Mouse (Mus musculus) ES-Bruce4 (cell line): ENCODE measurements around the gene Usp7.
A peak's percentile ranks its signal among the peaks of the same experiment; 100 is the strongest.

Experiments
- CTCF ChIP-seq: IDR thresholded peaks from one replicate; pipeline ENCODE4 v1.8.1; 2011; ENCODE audit warnings: low read depth, low read length
- POLR2A ChIP-seq: IDR thresholded peaks from one replicate; pipeline ENCODE4 v1.8.1; 2011; ENCODE audit warnings: low read length; ENCODE audit not compliant: insufficient read depth

DNA sequence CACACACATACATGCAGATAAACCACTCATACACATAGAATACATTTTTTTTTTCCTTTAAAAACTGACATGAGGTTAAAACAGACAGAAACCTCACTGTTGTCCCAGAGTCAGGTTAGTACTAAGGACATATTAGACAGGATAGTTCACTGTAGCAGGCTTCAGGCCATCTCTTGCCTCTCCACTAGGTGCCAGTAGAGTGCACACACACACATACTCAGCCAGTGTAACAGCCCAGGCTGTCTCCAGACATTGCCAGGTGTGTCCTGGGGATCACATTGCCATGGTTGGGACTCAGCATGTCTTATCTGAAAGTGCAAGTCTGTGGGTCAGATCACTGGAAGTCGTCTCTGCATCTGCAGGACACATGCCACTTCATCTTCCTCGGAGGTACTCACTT lies 148.3 kb downstream of the Usp7 start:
- peak; percentile 80 for TF ChIP-seq CTCF
- TF ChIP-seq POLR2A, result no peak
